Mouse (Mus musculus) C2C12 (cell line): ENCODE measurements at regions not wholly inside any gene's neighbourhood (a gene's known extent, or its start where the extent isn't known, plus 50 kb on each side); places are given as distances from the start of the nearest gene placed in this dataset.

Experiments
- H3K27me3 ChIP-seq: one replicate; pipeline ENCODE4 v1.6.1; 2011; ENCODE audit not compliant: control insufficient read depth, insufficient read depth, insufficient read length
- H3K36me3 ChIP-seq: one replicate; pipeline ENCODE4 v1.6.1; 2011; ENCODE audit not compliant: control insufficient read depth, insufficient read depth
- H3K4me3 ChIP-seq: one replicate; pipeline ENCODE4 v1.5.1; 2011; ENCODE audit warnings: mild to moderate bottlenecking, control low read depth; ENCODE audit not compliant: poor library complexity, insufficient read depth, severe bottlenecking
- H3K79me2 ChIP-seq: one replicate; pipeline ENCODE4 v1.6.1; 2011; ENCODE audit not compliant: control insufficient read depth, insufficient read depth
- H3K79me3 ChIP-seq: one replicate; pipeline ENCODE4 v1.6.1; 2011; ENCODE audit warnings: low read depth, control low read depth
- H3ac ChIP-seq: one replicate; pipeline ENCODE3; 2011; ENCODE audit warnings: low read depth; ENCODE audit not compliant: control insufficient read depth, insufficient read length
- CEBPB ChIP-seq: IDR thresholded peaks from one replicate; pipeline ENCODE4 v1.6.1; 2011; ENCODE audit warnings: low read depth, mild to moderate bottlenecking, control low read depth, moderate library complexity
- CTCF ChIP-seq: IDR thresholded peaks from one replicate; pipeline ENCODE4 v1.5.1; 2011; ENCODE audit not compliant: control insufficient read depth, insufficient read depth, insufficient read length
- FOSL1 ChIP-seq: IDR thresholded peaks from one replicate; pipeline ENCODE4 v1.8.0; 2011; ENCODE audit warnings: mild to moderate bottlenecking, low read length; ENCODE audit not compliant: poor library complexity, insufficient read depth, severe bottlenecking
- MAX ChIP-seq: IDR thresholded peaks from one replicate; pipeline ENCODE4 v1.6.1; 2011; ENCODE audit warnings: mild to moderate bottlenecking, control low read depth
- MYOD1 ChIP-seq: IDR thresholded peaks from one replicate; pipeline ENCODE4 v1.6.1; 2011; ENCODE audit warnings: low read depth; ENCODE audit not compliant: control insufficient read depth, insufficient read length
- MYOG ChIP-seq: IDR thresholded peaks from one replicate; pipeline ENCODE4 v1.6.1; 2011; ENCODE audit not compliant: control insufficient read depth, insufficient read length; ENCODE audit errors: extremely low read depth
- USF1 ChIP-seq: IDR thresholded peaks from one replicate; pipeline ENCODE4 v1.6.1; 2011; ENCODE audit warnings: low read depth, mild to moderate bottlenecking, control low read depth, moderate library complexity

DNA sequence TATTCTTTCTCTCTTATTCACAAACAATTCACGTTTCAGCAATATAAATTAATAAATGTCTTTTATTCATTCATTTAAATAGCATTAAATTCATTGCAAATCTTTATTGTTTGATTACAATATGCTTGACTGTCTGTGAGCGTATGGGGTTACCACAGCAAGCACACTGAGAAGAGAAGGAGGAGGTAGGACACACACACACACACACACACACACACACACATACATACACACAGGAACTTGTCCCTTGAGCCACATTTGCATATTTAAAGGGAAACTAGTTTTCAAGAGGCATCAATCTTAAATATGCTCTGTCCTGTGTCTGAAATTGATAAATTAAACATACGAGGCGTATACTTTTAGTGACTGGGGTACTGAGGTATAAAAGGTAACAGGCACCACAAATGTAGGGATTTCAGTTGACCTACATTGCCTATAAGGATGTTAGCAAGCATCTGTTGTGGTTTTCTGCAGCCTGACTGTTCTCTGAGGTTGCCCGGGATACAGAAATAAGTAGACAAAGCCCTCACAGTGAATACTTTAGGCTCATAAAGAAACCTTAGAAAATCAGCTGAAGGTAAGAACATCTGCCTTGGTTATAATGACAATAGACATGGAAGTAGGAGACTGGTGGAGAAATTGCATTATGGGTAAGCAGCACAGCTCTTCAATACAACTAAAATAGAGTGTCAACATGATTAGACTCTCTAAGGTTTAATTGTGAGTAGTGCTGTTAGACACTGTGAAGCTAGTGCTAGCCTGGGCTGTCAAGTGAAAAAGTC lies 217.1 kb upstream of the Tacr3 start:
- Histone ChIP-seq H3ac (no peak overlapping the region), H3K27me3 (no peaks in the 10 kb centered on the region), H3K36me3 (no peaks in the 10 kb centered on the region), H3K79me2 (no peaks in the 10 kb centered on the region), H3K79me3 (no peaks in the 10 kb centered on the region), H3K4me3 (no peak overlapping the region)
- TF ChIP-seq MAX (no peak), CTCF (no peak), USF1 (no peak), MYOG (no peak), CEBPB (no peak), MYOD1 (no peak), FOSL1 (no peak)

DNA sequence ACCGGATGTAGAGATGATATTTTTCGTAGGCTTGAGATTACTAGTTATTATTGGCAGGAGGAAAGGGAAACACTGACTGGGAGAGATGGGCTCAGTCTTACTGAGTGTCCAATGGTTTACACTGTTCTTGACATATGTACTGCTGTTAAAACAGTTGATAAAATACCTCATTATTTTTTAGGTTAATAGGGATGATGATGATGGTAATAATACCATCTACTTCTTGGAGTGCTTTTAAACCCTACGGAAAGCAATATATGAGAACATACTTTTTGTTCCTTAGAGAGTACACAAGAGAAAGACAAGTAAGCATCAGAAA lies 216.6 kb upstream of the Tacr3 start:
- no peak overlapping the region for H3ac ChIP-seq
- H3K27me3 ChIP-seq = no peaks in the 10 kb centered on the region
- TF ChIP-seq MYOD1 = no peak
- no peak for TF ChIP-seq USF1
- TF ChIP-seq FOSL1 = no peak
- no peak for TF ChIP-seq MAX
- no peak for TF ChIP-seq CTCF
- TF ChIP-seq CEBPB = no peak
- TF ChIP-seq MYOG = no peak
- no peaks in the 10 kb centered on the region for H3K79me3 ChIP-seq
- no peaks in the 10 kb centered on the region for H3K36me3 ChIP-seq
- no peak overlapping the region for H3K4me3 ChIP-seq
- H3K79me2 ChIP-seq = no peaks in the 10 kb centered on the region

DNA sequence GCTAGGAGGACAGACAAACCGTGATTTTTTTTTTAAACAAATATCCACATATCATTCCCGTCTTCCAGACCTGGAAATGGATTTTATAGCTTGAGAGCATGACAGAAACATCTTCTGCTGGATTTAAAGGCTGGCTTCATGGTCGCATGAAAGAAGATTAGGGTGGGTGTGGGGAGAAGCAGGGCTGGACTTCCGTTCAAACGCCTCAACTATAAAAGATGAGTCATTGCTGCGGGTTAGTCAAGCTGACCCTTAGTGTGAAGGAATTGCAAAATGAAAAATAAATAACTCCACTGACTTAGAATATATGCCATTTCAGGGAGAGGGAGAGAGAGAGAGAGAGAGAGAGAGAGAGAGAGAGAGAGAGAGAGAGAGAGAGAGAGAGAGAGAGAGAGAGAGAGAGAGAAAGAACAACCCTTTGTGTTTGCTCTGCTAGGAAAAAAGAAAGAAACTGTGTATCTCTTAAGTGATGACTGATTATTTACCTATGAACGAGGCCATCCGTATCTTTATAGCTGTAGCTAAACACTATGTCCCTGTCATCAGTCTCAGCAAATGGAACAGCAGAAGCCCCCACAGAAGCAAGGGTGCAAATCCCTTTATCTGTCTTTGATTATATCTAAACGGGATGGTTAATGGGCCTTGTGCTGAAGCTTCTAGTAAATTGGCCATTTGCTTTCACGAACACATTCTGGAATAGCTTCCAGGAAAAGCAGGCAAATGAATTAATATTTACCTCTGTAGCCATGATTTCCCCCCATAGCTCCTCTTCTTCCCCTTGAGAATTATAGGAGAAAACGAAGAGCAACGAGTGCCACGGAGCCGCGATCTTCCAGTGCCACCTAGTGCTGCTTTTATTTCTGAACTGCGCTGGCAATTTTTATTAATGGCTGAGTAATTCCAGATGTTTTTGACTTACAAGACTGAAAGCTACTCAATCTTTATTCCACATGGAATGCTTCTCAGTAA lies 199.4 kb upstream of the Tacr3 start:
- TF ChIP-seq MAX = no peak
- no peak for TF ChIP-seq MYOD1
- TF ChIP-seq CTCF = no peak
- no peak for TF ChIP-seq FOSL1
- TF ChIP-seq MYOG = no peak
- TF ChIP-seq USF1 = no peak
- no peak for TF ChIP-seq CEBPB
- Histone ChIP-seq H3K79me2 (no peaks in the 10 kb centered on the region), H3ac (no peak overlapping the region), H3K4me3 (no peak overlapping the region), H3K27me3 (no peaks in the 10 kb centered on the region), H3K79me3 (no peaks in the 10 kb centered on the region), H3K36me3 (no peaks in the 10 kb centered on the region)

DNA sequence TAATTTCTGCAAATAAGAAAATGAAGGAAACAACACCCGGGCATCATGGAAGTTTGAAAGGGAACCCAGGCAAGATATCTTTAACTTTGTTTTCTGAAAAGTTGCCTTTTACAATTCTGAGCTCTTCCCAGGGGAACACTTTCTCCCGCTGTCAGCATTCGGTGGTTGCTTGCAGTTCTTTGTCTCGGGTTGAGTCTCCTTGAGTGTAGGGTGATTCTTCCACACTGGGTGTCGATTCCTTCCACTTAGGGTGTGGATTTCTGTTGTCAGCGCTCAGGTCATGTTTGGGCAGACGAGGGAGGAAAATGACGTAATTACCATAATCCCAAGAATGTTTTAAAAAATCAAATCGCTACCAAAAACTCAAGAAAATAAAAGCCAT lies 198.7 kb upstream of the Tacr3 start:
- H3K79me2 ChIP-seq = no peaks in the 10 kb centered on the region
- no peaks in the 10 kb centered on the region for H3K36me3 ChIP-seq
- no peaks in the 10 kb centered on the region for H3K79me3 ChIP-seq
- H3K4me3 ChIP-seq = no peak overlapping the region
- peak overlapping the region; percentile 32 for H3ac ChIP-seq
- TF ChIP-seq USF1 (no peak), MYOG (no peak), CTCF (no peak), FOSL1 (no peak), MYOD1 (no peak), CEBPB (no peak), MAX (no peak)
- H3K27me3 ChIP-seq = no peaks in the 10 kb centered on the region

DNA sequence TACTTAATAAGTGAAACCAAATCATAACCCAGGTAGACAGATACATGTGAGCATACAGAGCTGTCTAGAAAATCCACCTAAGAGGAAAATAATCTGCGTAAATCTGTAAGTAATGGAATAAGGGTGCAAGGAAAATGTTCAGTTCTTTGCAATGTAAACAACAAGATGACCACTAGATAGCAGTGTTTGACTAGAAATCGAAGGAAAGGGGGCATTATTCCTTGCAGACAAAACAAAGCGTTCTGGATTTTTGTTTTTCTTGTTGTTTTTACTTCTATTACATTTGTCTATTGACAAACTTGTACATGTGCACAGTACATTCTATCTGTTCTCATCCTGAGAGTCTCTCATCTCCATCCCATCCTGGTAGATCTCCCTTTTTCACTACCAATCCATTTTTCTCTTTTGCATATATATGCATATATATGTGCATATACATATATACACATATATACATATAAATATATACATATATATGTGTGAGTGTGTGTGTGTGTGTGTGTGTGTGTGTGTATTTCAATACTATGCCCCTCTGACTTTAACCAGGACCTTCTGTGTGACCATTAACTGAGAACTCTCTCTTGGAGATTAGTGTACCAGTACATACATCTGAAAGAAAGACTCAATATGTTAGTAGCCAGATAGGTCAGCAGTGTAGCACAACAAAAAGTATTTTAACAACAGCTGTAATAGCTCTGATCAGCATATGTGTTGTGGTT lies 179.9 kb upstream of the Tacr3 start:
- Histone ChIP-seq H3ac (no peak overlapping the region), H3K36me3 (no peaks in the 10 kb centered on the region), H3K79me3 (no peaks in the 10 kb centered on the region), H3K79me2 (no peaks in the 10 kb centered on the region), H3K27me3 (no peaks in the 10 kb centered on the region), H3K4me3 (no peak overlapping the region)
- no peak for TF ChIP-seq MYOD1
- no peak for TF ChIP-seq CEBPB
- no peak for TF ChIP-seq FOSL1
- TF ChIP-seq USF1 = no peak
- no peak for TF ChIP-seq MYOG
- TF ChIP-seq MAX = no peak
- no peak for TF ChIP-seq CTCF
